Mouse (Mus musculus) limb, embryonic 15.5 days (tissue): ENCODE measurements around the gene 1300017J02Rik. TPM values are rescaled to one million over a fixed set of nuclear protein-coding genes. Genes with fewer than 3 reads are reported as not detected.

Experiments used
- ATAC-seq: fragments of 200-750 bp; cut with Nextera tagmentation; 2 replicates; pipeline ENCODE4 v1.8.0; 2017; ENCODE audit warnings: low read depth, moderate TSS enrichment; ENCODE audit not compliant: insufficient number of reproducible peaks, low FRiP score, low TSS enrichment
- H3K27ac ChIP-seq: fragments of 300-500 bp; sonication (generic); 2 replicates; pipeline ENCODE4 v1.5.1; 2015; ENCODE audit warnings: moderate library complexity, mild to moderate bottlenecking, inconsistent platforms
- H3K27me3 ChIP-seq: fragments of 300-500 bp; sonication (generic); 2 replicates; pipeline ENCODE4 v1.6.1; 2015; ENCODE audit warnings: inconsistent platforms
- H3K36me3 ChIP-seq: fragments of 300-500 bp; sonication (generic); 2 replicates; pipeline ENCODE4 v1.6.1; 2015; ENCODE audit warnings: inconsistent platforms
- H3K4me1 ChIP-seq: fragments of 300-500 bp; sonication (generic); 2 replicates; pipeline ENCODE4 v1.6.1; 2015; ENCODE audit warnings: inconsistent platforms
- H3K4me2 ChIP-seq: fragments of 300-500 bp; sonication (generic); 2 replicates; pipeline ENCODE4 v1.6.1; 2015; ENCODE audit warnings: mild to moderate bottlenecking, inconsistent platforms
- H3K4me3 ChIP-seq: fragments of 300-500 bp; sonication (generic); 2 replicates; pipeline ENCODE4 v1.5.1; 2015; ENCODE audit warnings: mild to moderate bottlenecking, inconsistent platforms
- H3K9ac ChIP-seq: fragments of 300-500 bp; sonication (generic); 2 replicates; pipeline ENCODE4 v1.6.1; 2015; ENCODE audit warnings: inconsistent platforms
- H3K9me3 ChIP-seq: fragments of 300-500 bp; sonication (generic); 2 replicates; pipeline ENCODE4 v1.6.1; 2016; ENCODE audit warnings: inconsistent platforms
- WGBS: fragments of 180-500 bp; shearing (Covaris S2); methylation state at CpG from one replicate; pipeline ENCODE4 v1.1.7; 2015; 5-methylcytosine and 5-hydroxymethylcytosine counted together
- polyA plus RNA-seq: library from polyadenylated mRNA; unstranded; fragments of >200 nt; fragmentation: Nextera tagmentation; extraction: Ambion mirVana; gene quantifications from 2 replicates; pipeline ENCODE4 v1.2.1, GENCODE M21; 2015

The 1300017J02Rik gene
- polyA plus RNA-seq, 1 experiment from 2014 or later: 1.5 TPM

DNA sequence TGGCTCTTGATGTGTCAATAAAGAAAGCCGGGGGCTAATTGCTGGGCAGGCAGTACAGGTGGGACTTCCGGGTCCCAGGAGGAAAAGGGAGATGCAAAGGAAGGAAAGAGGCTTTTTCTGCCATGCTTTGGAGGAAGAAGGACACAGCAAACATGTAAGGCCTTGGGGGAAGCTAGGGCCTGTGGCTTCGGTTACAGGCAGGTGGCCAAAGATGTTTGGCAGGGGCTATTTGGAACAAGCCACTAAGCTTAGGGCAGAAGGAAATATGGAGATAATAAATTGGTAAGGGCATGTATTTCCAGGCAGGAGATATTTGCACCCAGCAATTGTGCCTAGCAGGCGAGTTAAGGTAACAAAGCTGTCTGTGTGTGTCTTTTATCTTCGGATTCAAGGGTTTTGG, 52.0 kb downstream of the 1300017J02Rik start:
- H3K9me3 ChIP-seq: no peaks in the 10 kb centered on the region
- no peak overlapping the region for H3K4me3 ChIP-seq
- H3K27ac ChIP-seq: no peak overlapping the region
- no peak overlapping the region for H3K9ac ChIP-seq
- H3K4me2 ChIP-seq: no peak overlapping the region
- no peaks in the 10 kb centered on the region for H3K4me1 ChIP-seq
- no peaks in the 10 kb centered on the region for H3K36me3 ChIP-seq
- 74% methylated on average over 5 of the region's 5 CpGs for WGBS
- H3K27me3 ChIP-seq: no peaks in the 10 kb centered on the region
- no peak for ATAC-seq

DNA sequence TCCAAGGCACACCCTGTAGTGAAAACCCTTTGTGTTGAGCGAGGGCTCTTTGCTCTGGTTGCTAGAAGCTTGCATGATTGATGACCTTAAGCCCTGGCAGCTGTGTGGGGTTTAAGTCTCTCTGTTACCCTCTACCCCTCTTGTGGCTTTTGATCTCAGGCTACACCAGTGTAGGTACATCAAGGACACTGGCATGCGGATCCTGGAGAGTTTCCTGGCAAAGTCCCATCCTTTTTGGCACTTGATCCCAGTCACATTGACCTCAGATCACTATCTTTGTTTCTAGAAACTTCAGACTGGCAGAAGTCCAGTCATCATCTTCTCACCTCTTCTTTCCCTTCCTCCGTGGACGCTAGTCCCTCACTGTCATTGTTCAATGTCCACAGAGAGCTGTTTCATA, 56.3 kb downstream of the 1300017J02Rik start:
- H3K36me3 ChIP-seq: no peaks in the 10 kb centered on the region
- no peaks in the 10 kb centered on the region for H3K4me1 ChIP-seq
- no peaks in the 10 kb centered on the region for H3K27me3 ChIP-seq
- H3K4me3 ChIP-seq: no peak overlapping the region
- H3K27ac ChIP-seq: no peak overlapping the region
- no peak for ATAC-seq
- H3K4me2 ChIP-seq: no peak overlapping the region
- 49% methylated on average over 4 of the region's 4 CpGs for WGBS
- no peaks in the 10 kb centered on the region for H3K9me3 ChIP-seq
- H3K9ac ChIP-seq: no peak overlapping the region

DNA sequence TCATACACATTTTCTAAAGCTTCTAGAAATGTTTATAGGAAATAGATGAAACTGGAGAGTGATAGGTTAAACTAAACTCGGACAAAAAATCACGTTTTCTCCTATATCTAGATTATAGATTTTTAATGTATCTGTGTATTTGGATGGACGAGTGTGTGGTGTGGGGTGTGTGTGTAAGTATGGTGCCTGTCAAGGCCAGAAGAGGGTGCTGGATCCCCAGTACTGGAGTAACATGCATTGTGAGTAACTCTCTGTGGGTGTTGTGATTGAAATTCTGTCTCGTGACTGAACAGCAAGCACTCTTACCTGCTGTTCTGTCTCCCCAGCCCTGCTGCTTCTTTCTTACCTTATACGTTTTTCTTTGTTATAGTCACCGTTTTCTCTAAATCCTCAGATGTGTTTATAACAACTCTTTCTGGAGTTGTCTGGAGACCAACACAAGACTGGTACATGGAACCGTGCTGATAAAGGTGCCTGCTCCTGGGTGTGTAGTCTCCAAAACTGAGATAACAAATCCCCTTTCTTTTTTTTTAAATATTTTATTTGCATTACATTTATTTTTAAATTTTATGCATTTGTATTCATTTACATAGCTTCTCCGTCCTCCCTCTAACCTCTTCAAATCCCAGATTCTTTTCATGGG, 58.2 kb downstream of the 1300017J02Rik start:
- Histone ChIP-seq H3K27me3 (no peaks in the 10 kb centered on the region), H3K4me2 (no peak overlapping the region), H3K9ac (no peak overlapping the region), H3K9me3 (no peaks in the 10 kb centered on the region), H3K4me1 (no peaks in the 10 kb centered on the region), H3K4me3 (no peak overlapping the region), H3K36me3 (no peaks in the 10 kb centered on the region), H3K27ac (no peak overlapping the region)
- ATAC-seq: no peak
- 86% methylated on average over 8 of the region's 8 CpGs for WGBS

DNA sequence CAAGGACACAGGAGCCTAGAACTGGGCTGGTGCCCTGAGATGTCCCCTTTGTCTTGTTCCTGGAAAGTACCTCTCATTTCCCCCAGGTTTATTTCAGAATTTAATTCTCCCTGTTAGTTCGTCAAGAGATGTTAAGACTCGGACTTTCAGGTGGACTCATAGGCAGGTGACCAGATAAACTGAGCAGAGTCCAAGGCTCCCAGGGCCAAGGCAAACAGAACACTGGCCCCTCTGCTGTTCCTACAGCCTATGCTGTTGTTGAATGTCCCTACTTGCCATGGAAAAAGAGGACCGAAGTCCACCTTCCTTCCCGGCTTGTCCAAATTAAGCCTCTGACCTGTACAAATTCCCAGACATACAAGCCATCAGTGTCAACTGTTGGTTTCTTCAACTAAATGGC, 61.2 kb downstream of the 1300017J02Rik start:
- Histone ChIP-seq H3K27ac (no peak overlapping the region), H3K4me2 (no peak overlapping the region), H3K9me3 (no peaks in the 10 kb centered on the region), H3K9ac (no peak overlapping the region), H3K4me1 (no peaks in the 10 kb centered on the region), H3K27me3 (no peaks in the 10 kb centered on the region), H3K4me3 (no peak overlapping the region), H3K36me3 (no peaks in the 10 kb centered on the region)
- ATAC-seq: no peak
- WGBS: 92% methylated on average over 4 of the region's 4 CpGs

DNA sequence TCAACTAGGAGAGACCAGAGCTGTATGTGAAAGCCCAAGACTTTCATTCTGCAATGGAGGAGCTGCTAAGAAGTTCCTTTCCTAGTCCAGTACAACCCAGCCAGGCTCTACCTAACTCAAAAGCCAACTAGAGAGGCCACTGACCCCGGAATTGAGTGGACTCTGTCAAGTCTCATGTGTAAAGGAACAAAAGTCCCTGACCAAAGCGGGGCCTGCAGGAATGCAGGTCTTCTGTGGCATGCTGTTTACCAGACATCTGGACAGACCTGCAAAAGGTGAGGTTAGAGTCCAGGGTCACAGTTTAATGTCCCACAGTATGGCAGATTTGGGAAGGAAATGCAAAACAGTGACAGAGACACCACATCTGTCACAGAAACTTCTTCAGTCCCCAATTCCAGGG, 63.7 kb downstream of the 1300017J02Rik start:
- H3K4me1 ChIP-seq: no peaks in the 10 kb centered on the region
- no peak overlapping the region for H3K4me2 ChIP-seq
- no peak overlapping the region for H3K27ac ChIP-seq
- no peaks in the 10 kb centered on the region for H3K27me3 ChIP-seq
- H3K9ac ChIP-seq: no peak overlapping the region
- no peaks in the 10 kb centered on the region for H3K9me3 ChIP-seq
- no peak for ATAC-seq
- WGBS: 66% methylated on average over 2 of the region's 2 CpGs
- H3K36me3 ChIP-seq: no peaks in the 10 kb centered on the region
- H3K4me3 ChIP-seq: no peak overlapping the region

DNA sequence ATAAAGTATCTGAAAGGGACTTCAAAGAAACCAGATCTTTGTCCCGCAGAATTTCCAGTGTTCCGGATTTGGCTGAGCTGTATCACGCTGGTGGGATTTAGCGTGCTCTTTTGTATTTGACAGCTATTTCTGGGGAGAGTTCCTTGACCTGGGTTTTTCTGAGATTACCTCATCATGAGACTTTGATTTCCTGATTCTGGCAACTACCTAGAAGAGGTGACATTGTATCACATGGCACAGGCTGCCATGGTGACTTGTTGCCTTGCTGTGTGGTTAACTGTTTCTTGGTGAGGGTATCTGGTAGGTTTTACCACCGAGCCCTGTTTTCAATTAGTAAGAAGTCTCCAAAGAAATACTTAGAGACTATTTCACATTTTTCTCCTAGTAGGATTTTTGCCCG, 65.4 kb downstream of the 1300017J02Rik start:
- Histone ChIP-seq H3K4me1 (peaks cover 3% of the 10 kb centered on the region; the same call in 1 of the 2 replicates), H3K27me3 (no peaks in the 10 kb centered on the region), H3K9me3 (no peaks in the 10 kb centered on the region), H3K4me3 (no peak overlapping the region), H3K36me3 (no peaks in the 10 kb centered on the region), H3K4me2 (no peak overlapping the region), H3K27ac (no peak overlapping the region), H3K9ac (no peak overlapping the region)
- WGBS: 75% methylated on average over 6 of the region's 6 CpGs
- ATAC-seq: no peak

DNA sequence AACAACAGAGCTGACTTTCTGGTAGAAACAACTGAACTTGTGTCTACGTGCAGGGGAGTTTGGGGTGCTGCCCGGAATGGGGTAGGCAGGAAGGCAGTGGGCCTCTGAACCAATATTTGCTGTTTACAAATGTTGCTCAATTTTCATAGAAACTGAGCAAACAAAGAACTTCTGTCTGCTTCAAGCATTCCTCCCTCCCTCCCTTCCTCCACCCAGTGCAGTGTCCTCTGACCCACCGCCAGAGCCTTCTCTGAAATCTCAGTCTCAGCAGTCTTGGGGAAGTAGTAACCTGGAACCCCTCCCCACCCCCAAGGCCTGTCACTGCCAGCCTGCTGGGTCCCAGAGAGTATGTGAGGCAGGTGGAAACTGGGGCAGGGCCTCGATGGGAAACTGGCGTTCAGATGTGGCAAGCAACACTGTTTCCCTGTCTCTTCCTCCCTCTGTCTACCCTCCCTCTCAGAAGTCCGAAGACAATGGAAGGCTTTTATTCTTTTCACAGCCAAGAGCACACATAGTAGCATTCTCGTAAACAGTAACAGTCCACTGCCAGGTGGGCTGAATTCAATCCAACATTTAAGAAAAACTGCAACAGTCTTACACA, 70.2 kb downstream of the 1300017J02Rik start:
- H3K36me3 ChIP-seq: no peaks in the 10 kb centered on the region
- H3K27me3 ChIP-seq: no peaks in the 10 kb centered on the region
- ATAC-seq: 0 out of 2 replicates have a peak, but pooled peaks have one; percentile 8
- H3K4me3 ChIP-seq: no peak overlapping the region
- no peak overlapping the region for H3K9ac ChIP-seq
- peak overlapping the region; percentile 43; the same call in 1 of the 2 replicates for H3K27ac ChIP-seq
- WGBS: 50% methylated on average over 7 of the region's 7 CpGs
- no peak overlapping the region for H3K4me2 ChIP-seq
- peaks cover 13% of the 10 kb centered on the region for H3K4me1 ChIP-seq
- H3K9me3 ChIP-seq: no peaks in the 10 kb centered on the region

DNA sequence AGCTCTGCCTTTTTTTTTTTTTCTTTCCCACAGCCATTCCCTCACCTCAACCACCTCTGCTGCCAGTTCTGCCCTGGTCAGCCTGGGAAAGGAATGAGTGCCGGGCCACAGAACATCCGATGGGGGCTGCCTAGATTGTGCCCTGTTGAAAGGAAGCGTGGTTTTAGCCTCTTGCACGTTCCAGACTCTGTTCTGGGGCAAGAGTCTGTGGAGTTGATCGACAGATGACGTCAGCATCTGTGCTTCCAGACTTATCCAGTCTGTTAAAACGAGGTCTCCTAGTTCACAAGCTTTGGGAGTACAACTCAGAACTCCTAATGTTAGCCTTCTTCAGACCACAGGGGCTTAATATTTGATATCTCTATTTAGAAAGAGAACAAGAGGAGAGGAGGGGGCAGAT, 70.8 kb downstream of the 1300017J02Rik start:
- 69% methylated on average over 7 of the region's 7 CpGs for WGBS
- H3K9ac ChIP-seq: no peak overlapping the region
- peak overlapping the region; percentile 43; the same call in 1 of the 2 replicates for H3K27ac ChIP-seq

DNA sequence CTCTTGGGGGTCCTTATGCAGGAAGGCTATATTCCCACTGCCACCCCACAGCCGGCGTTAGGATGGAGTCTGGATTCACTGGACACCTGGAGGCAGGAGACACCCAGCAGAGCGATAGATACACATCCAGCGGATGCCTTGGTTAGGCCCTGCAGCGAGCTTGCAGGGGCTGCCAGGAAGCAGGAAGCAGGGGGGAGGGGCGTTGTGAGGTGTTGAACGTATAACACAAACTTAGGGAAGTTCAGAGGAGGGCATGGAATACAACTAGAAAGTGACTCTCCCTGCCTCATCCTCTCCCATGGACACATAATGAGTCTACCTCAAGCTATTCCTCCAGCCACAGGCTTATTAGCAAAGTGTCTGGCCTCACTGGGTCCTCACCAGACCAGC, 71.9 kb downstream of the 1300017J02Rik start:
- Histone ChIP-seq H3K4me1 (peaks cover 13% of the 10 kb centered on the region), H3K4me3 (no peak overlapping the region), H3K4me2 (no peak overlapping the region), H3K27ac (no peak overlapping the region), H3K9ac (no peak overlapping the region), H3K9me3 (no peaks in the 10 kb centered on the region), H3K36me3 (no peaks in the 10 kb centered on the region), H3K27me3 (no peaks in the 10 kb centered on the region)
- ATAC-seq: no peak
- WGBS: 61% methylated on average over 7 of the region's 7 CpGs

More for the DNA sequence above, 70.8 kb downstream of the 1300017J02Rik start:
- H3K9me3 ChIP-seq: no peaks in the 10 kb centered on the region
- H3K4me3 ChIP-seq: no peak overlapping the region
- H3K4me2 ChIP-seq: no peak overlapping the region
- no peak for ATAC-seq
- H3K4me1 ChIP-seq: peaks cover 13% of the 10 kb centered on the region
- no peaks in the 10 kb centered on the region for H3K27me3 ChIP-seq
- no peaks in the 10 kb centered on the region for H3K36me3 ChIP-seq

DNA sequence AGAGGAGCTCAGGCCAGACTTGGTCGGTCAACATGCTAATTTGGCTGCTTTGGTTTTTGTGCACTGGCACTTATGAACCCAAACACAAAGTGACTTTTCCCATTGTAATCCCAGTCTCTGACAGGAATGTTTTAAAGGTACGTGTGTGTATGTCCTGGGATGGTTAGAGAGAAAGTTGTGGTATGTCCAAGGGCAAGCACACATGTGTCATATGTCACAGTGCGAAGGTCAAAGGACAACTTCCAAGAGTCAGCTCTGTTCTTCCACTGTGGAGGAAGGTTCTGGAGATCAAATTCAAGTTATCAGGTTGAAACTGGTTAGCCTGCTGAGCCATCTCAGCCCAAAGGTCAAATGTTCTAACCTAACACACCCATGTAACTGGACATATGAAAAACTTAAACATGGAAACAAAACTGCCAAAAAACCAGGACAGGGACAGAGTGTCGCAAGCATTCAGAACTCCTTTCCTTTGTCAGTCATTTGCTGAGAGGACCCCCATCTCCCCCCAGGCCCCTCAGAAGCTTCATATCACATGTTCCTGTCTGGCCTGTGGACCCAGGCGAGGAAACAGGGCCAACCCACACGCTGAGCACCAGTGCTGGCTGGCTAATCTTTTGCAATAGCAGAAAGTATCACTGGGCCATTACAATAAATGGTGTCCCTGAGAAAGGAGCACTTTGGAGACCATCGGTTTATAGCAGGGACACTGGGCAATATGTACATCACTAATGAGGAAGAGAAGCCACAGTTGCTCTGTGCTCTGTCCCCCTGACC, 72.5 kb downstream of the 1300017J02Rik start:
- no peaks in the 10 kb centered on the region for H3K9me3 ChIP-seq
- H3K9ac ChIP-seq: no peak overlapping the region
- no peaks in the 10 kb centered on the region for H3K36me3 ChIP-seq
- no peaks in the 10 kb centered on the region for H3K27me3 ChIP-seq
- no peak overlapping the region for H3K27ac ChIP-seq
- peaks cover 13% of the 10 kb centered on the region for H3K4me1 ChIP-seq
- no peak overlapping the region for H3K4me3 ChIP-seq
- 85% methylated on average over 7 of the region's 7 CpGs for WGBS
- no peak overlapping the region for H3K4me2 ChIP-seq
- no peak for ATAC-seq

DNA sequence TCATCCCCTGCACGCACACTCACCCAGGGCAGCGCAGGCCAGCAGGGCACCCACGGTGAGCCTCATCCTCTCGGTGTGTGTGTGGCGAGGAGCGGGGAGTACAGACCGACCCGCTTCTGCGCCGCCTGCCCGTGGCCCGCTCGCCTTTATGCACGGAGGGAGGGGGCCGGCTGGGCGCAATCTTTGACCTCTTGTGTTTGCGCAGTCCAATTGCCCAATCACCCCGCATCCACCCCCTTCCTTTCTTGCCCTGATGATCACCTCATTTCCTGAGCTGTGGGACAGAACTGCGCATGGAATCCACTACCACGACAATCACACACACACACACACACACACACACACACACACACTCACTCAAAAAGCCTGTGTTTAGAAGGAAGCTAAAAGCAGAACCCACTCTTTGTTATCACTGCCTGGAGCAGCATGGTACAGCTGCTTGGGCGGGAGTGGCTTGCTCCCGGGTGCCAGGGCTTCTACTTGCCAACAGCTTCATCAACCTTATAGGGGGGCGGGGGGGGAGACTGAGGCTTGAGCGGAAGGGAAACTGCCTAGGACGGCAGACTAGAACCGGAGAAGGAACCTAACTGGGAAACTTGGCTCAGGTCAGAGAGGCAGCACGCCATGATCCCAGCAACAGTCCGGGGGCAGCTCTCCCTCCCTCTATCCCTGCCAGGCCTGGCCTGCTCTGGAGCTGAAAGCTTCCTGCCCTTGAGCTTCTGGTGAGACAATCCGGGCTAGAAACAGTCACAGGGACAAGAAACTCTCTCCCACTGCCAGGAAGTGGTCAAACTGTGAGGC, 74.5 kb downstream of the 1300017J02Rik start, which contains the start of the genes Gm20425 and Trf:
Gene Gm20425, minus strand, starts transcription at position 157 of the 801 bp plus-strand sequence.
Gene Trf, minus strand, starts transcription at position 294 of the 801 bp plus-strand sequence.
- Histone ChIP-seq H3K9me3 (no peaks in the 10 kb centered on the region), H3K4me1 (peaks cover 13% of the 10 kb centered on the region), H3K27me3 (no peaks in the 10 kb centered on the region), H3K4me3 (no peak within 1 kb of the TSS), H3K36me3 (no peaks in the 10 kb centered on the region), H3K27ac (peak within 1 kb of the TSS; percentile 3; the same call in 1 of the 2 replicates), H3K9ac (no peak within 1 kb of the TSS), H3K4me2 (0 out of 2 replicates have a peak within 1 kb of the TSS, but pooled peaks have one; percentile 2)
- WGBS: 62% methylated on average over 29 of the region's 29 CpGs
- no peak for ATAC-seq
